Mouse (Mus musculus): ENCODE data around the gene Olfr785. TPM values are rescaled to one million over a fixed set of nuclear protein-coding genes. Genes with fewer than 3 reads are reported as not detected.
"Not testable (repeated sequence)": the region's sequence is repeated elsewhere in the genome, so short reads cannot be mapped to it uniquely, and the experiment has no call there.

The Olfr785 gene
- polyA plus RNA-seq (2012; ENCODE audit: insufficient read depth, insufficient read length, missing spikeins): not detected in 2 replicates

DNA sequence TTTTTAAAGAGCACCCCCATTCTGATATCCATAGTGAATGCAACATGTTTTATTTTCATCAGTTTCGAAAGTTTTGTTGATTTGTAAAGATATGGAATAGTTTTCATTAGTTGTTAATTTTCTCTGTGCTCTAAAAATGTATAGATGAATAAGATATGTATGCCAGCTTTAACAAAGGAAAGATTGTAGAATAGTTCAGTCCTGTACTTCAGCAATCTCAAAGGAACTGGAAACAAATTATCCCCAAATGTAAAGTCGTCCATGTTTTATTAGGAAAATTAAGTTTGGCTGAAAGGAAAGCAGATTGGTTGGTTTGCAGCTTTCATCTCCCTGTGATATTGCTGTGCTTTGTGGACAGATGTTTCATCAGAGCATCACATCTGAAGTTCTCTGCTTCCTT is at the start of gene Olfr785:
TSS of gene Olfr785 (plus strand) at position 301 of the 400 bp plus-strand sequence.
- H3K27ac ChIP-seq (replicated peaks; ENCODE audit: low read depth, low read length): no peak within 1 kb of the TSS
- no peaks in the 10 kb centered on the region for H3K4me1 ChIP-seq (ENCODE audit: control insufficient read depth, insufficient read depth, insufficient read length, low read length)
- no peak within 1 kb of the TSS for H3K4me3 ChIP-seq (ENCODE audit: insufficient read depth, low read depth, low read length)

DNA sequence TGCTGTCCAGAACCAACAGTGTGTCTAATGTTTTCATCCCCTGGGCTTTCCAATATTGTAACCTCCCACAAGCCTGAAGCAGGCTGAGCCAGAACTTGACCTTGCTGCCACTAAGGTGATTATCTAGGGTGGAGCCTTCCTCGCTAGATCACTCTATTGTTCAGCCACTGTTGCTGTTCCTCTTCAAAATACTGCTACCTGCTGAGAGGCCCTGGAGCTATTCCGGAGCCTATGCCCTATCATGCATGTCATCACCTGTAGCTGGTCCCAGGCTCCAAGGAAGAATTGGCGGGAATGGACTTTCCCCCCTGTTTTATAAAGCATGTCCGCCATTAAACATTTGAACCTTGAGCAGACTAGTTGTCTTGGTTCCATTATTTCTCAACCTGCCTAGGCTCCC is 48.7 kb upstream of the Olfr785 start:
- H3K4me1 ChIP-seq (ENCODE audit: control insufficient read depth, insufficient read depth, insufficient read length, low read length); H3K4me3 ChIP-seq (ENCODE audit: insufficient read depth, low read depth, low read length); H3K27ac ChIP-seq (replicated peaks; ENCODE audit: low read depth, low read length): not testable (repeated sequence)

DNA sequence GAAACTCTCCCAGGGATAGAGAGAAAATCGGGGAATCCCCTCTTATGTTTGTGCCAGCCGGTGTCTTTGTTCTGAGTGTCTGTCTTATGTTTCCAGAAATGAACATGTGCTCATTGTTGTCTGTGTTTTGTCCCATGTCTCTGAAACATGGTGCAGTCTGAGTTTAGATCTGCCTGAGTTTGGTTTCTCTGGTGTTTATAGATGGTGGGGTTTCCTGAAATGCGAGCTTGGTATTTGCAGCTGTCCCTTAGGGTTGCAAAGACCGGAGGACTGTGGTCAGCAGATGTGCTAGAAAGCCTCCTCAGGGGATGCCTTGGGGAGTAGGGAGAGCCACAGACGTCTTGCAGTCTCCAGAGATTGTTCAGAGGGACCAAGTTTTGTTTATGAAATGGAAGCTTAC is 47.9 kb upstream of the Olfr785 start:
- H3K4me3 ChIP-seq (ENCODE audit: insufficient read depth, low read depth, low read length): no peak overlapping the region
- H3K4me1 ChIP-seq (ENCODE audit: control insufficient read depth, insufficient read depth, insufficient read length, low read length): no peaks in the 10 kb centered on the region
- H3K27ac ChIP-seq (replicated peaks; ENCODE audit: low read depth, low read length): no peak overlapping the region

DNA sequence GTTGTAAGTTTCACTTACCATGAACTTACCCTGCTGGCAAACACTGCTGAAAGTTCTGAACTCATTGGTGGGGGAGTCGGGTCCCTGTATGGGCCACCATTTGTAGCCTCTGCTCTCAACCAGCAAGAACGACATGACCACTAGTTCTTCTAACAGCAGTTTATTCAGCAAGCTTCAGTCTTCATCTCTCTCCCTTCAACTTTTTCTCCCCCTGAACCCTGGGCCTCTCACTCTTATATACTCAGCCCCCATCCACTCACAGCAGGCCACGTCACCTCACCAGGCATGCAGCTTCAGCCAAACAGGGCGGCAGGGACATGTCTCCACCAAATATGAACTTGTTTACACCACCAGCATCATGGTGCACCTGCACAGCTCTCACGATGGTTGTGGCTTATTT is 31.2 kb upstream of the Olfr785 start:
- H3K4me1 ChIP-seq (ENCODE audit: control insufficient read depth, insufficient read depth, insufficient read length, low read length); H3K4me3 ChIP-seq (ENCODE audit: insufficient read depth, low read depth, low read length); H3K27ac ChIP-seq (replicated peaks; ENCODE audit: low read depth, low read length): not testable (repeated sequence)

DNA sequence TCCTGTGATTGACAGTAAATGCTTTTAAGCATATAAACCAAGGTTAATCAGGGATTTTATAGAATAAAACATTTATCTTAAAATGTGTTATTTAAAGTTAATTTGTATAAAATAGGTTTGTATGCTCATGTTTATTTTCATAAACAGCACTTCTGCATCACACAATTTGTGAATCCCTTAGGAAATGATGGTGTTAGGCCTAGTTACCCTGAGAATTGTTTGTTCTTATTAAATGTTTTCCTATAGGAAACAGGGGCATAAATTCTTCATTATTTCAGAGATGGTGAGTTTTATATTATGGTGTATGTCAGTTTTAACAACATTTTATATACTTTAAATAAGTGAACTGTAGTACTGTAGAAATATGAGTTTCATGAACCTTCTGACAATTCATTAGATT is 21.4 kb upstream of the Olfr785 start, which contains the start of gene Olfr784:
TSS of gene Olfr784 (plus strand) at position 301 of the 400 bp plus-strand sequence.
- Histone ChIP-seq H3K27ac (replicated peaks; ENCODE audit: low read depth, low read length) (no peak within 1 kb of the TSS), H3K4me3 (ENCODE audit: insufficient read depth, low read depth, low read length) (no peak within 1 kb of the TSS), H3K4me1 (ENCODE audit: control insufficient read depth, insufficient read depth, insufficient read length, low read length) (no peaks in the 10 kb centered on the region)

DNA sequence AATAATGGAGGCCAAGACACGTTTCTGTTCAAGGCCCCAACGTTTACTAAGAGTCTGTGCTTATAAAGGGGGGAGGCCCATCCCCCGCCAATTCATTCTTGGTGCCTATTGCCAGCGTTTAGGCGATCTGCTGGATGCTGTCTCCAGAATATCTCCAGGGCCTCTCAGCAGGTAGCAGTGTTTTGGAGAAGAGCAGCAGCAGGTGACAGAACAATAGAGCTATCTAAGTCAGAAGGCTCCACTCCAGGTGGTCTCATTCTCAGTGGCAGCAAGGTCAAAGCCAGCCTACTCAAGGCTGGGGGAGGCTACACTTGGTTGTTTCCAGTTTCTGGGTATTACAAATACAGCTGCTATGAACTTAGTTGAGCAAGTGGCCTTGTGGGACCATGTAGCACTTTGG is 4.3 kb upstream of the Olfr785 start:
- no peak overlapping the region for H3K27ac ChIP-seq (replicated peaks; ENCODE audit: low read depth, low read length)
- H3K4me3 ChIP-seq (ENCODE audit: insufficient read depth, low read depth, low read length): no peak overlapping the region
- H3K4me1 ChIP-seq (ENCODE audit: control insufficient read depth, insufficient read depth, insufficient read length, low read length): no peaks in the 10 kb centered on the region

DNA sequence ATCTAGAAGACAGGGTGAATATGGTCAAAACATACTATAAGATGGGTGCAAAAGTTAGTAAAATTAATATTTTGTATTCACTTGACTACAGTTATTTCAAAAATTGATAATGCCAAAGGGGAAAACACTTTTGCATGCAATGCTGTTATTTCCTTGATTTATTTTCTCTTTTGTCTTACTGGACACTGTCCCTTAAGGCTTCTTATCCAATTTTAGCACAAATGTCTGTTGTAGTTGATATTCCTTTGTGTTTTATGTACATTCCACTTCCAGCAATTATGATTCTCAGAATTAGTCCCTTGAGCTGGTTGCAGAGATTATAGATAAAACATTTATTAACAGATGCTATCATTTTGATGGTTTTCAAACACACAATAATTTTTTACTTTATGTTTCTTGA is 21.8 kb downstream of the Olfr785 start, which contains the start of gene Olfr786:
TSS of gene Olfr786 (plus strand) at position 301 of the 400 bp plus-strand sequence.
- Histone ChIP-seq H3K27ac (replicated peaks; ENCODE audit: low read depth, low read length) (no peak within 1 kb of the TSS), H3K4me1 (ENCODE audit: control insufficient read depth, insufficient read depth, insufficient read length, low read length) (no peaks in the 10 kb centered on the region), H3K4me3 (ENCODE audit: insufficient read depth, low read depth, low read length) (no peak within 1 kb of the TSS)

Other genes starting within 250 kb of the Olfr785 start
- not detected in 2 replicates for gene Olfr771, start 240.7 kb upstream of the Olfr785 start, polyA plus RNA-seq (2012; ENCODE audit: insufficient read depth, insufficient read length, missing spikeins)
- not detected in 2 replicates for gene Olfr772, start 227.5 kb upstream of the Olfr785 start, polyA plus RNA-seq (2012; ENCODE audit: insufficient read depth, insufficient read length, missing spikeins)
- gene Olfr773, start 218.0 kb upstream of the Olfr785 start, polyA plus RNA-seq (2012; ENCODE audit: insufficient read depth, insufficient read length, missing spikeins): not detected in 2 replicates
- not detected in 2 replicates for gene Olfr774, start 169.2 kb upstream of the Olfr785 start, polyA plus RNA-seq (2012; ENCODE audit: insufficient read depth, insufficient read length, missing spikeins)
- not detected in 2 replicates for gene Olfr775, start 157.0 kb upstream of the Olfr785 start, polyA plus RNA-seq (2012; ENCODE audit: insufficient read depth, insufficient read length, missing spikeins)
- not detected in 2 replicates for gene Olfr776, start 146.3 kb upstream of the Olfr785 start, polyA plus RNA-seq (2012; ENCODE audit: insufficient read depth, insufficient read length, missing spikeins)
- gene Olfr777, start 133.9 kb upstream of the Olfr785 start, polyA plus RNA-seq (2012; ENCODE audit: insufficient read depth, insufficient read length, missing spikeins): not detected in 2 replicates
- not detected in 2 replicates for gene Olfr780, start 87.3 kb upstream of the Olfr785 start, polyA plus RNA-seq (2012; ENCODE audit: insufficient read depth, insufficient read length, missing spikeins)
- gene Olfr781, start 76.6 kb upstream of the Olfr785 start, polyA plus RNA-seq (2012; ENCODE audit: insufficient read depth, insufficient read length, missing spikeins): not detected in 2 replicates
- gene Olfr782, start 56.6 kb upstream of the Olfr785 start, polyA plus RNA-seq (2012; ENCODE audit: insufficient read depth, insufficient read length, missing spikeins): not detected in 2 replicates
- not detected in 2 replicates for gene Olfr784, start 21.3 kb upstream of the Olfr785 start, polyA plus RNA-seq (2012; ENCODE audit: insufficient read depth, insufficient read length, missing spikeins)
- gene Olfr786, start 21.9 kb downstream of the Olfr785 start, polyA plus RNA-seq (2012; ENCODE audit: insufficient read depth, insufficient read length, missing spikeins): not detected in 2 replicates
- not detected in 2 replicates for gene Olfr787, start 56.4 kb downstream of the Olfr785 start, polyA plus RNA-seq (2012; ENCODE audit: insufficient read depth, insufficient read length, missing spikeins)
- gene Olfr788, start 65.6 kb downstream of the Olfr785 start, polyA plus RNA-seq (2012; ENCODE audit: insufficient read depth, insufficient read length, missing spikeins): not detected in 2 replicates
- not detected in 2 replicates for gene Olfr789, start 79.3 kb downstream of the Olfr785 start, polyA plus RNA-seq (2012; ENCODE audit: insufficient read depth, insufficient read length, missing spikeins)
- gene Olfr790, start 93.1 kb downstream of the Olfr785 start, polyA plus RNA-seq (2012; ENCODE audit: insufficient read depth, insufficient read length, missing spikeins): not detected in 2 replicates
- not detected in 2 replicates for gene Olfr791, start 116.4 kb downstream of the Olfr785 start, polyA plus RNA-seq (2012; ENCODE audit: insufficient read depth, insufficient read length, missing spikeins)
- gene Olfr792, start 133.7 kb downstream of the Olfr785 start, polyA plus RNA-seq (2012; ENCODE audit: insufficient read depth, insufficient read length, missing spikeins): not detected in 2 replicates
- gene Olfr794, start 162.2 kb downstream of the Olfr785 start, polyA plus RNA-seq (2012; ENCODE audit: insufficient read depth, insufficient read length, missing spikeins): not detected in 2 replicates
- not detected in 2 replicates for gene Olfr796, start 207.1 kb downstream of the Olfr785 start, polyA plus RNA-seq (2012; ENCODE audit: insufficient read depth, insufficient read length, missing spikeins)
- not detected in 2 replicates for gene Olfr798, start 222.5 kb downstream of the Olfr785 start, polyA plus RNA-seq (2012; ENCODE audit: insufficient read depth, insufficient read length, missing spikeins)
- gene Olfr799, start 232.1 kb downstream of the Olfr785 start, polyA plus RNA-seq (2012; ENCODE audit: insufficient read depth, insufficient read length, missing spikeins): not detected in 2 replicates